Mouse (Mus musculus) fibroblast of lung, adult 2 months (primary cell): ENCODE data around the gene Mansc1.
A peak's percentile ranks its signal among the peaks of the same experiment; 100 is the strongest.

Source experiments
- DNase-seq: peaks from one replicate; pipeline ENCODE4 v3.0.0-alpha.2; 2011; ENCODE audit warnings: low read depth

Gene Mansc1

GRCm38 (mm10) chr6:134639210-134639609 is 6.9 kb upstream of the Mansc1 start, which contains the start of gene Borcs5:
TSS of gene Borcs5 (plus strand) at chr6:134639510.
- DNase-seq, result no peak

GRCm38 (mm10) chr6:134636476-134636875 is 4.2 kb upstream of the Mansc1 start:
- no peak for DNase-seq

- no peak for DNase-seq
Measured at GRCm38 (mm10) chr6:134633553-134633952, 1.3 kb upstream of the Mansc1 start.

GRCm38 (mm10) chr6:134632756-134633155 is 468 bp upstream of the Mansc1 start:
- no peak for DNase-seq

GRCm38 (mm10) chr6:134630447-134630846 is 1.8 kb downstream of the Mansc1 start:
- no peak for DNase-seq

- DNase-seq, result no peak
Measured at GRCm38 (mm10) chr6:134626564-134626963, 5.7 kb downstream of the Mansc1 start.

GRCm38 (mm10) chr6:134625431-134625830 is 6.9 kb downstream of the Mansc1 start:
- no peak for DNase-seq

- DNase-seq, result no peak
Measured at GRCm38 (mm10) chr6:134621552-134621949, 10.7 kb downstream of the Mansc1 start.

GRCm38 (mm10) chr6:134620846-134621551 is 11.3 kb downstream of the Mansc1 start:
- no peak for DNase-seq

GRCm38 (mm10) chr6:134620129-134620528 is 12.2 kb downstream of the Mansc1 start:
- DNase-seq, result no peak

- no peak for DNase-seq
Measured at GRCm38 (mm10) chr6:134617589-134617988, 14.7 kb downstream of the Mansc1 start.

GRCm38 (mm10) chr6:134614723-134615648 is 17.3 kb downstream of the Mansc1 start:
- DNase-seq, result peak; percentile 66

- no peak for DNase-seq
Measured at GRCm38 (mm10) chr6:134614322-134614721, 18.0 kb downstream of the Mansc1 start.

- DNase-seq, result no peak
Measured at GRCm38 (mm10) chr6:134611896-134612295, 20.4 kb downstream of the Mansc1 start.

GRCm38 (mm10) chr6:134610380-134610779 is 21.9 kb downstream of the Mansc1 start:
- no peak for DNase-seq

GRCm38 (mm10) chr6:134606949-134607746 is 25.1 kb downstream of the Mansc1 start:
- DNase-seq, result peak; percentile 67

GRCm38 (mm10) chr6:134606540-134606939 is 25.7 kb downstream of the Mansc1 start:
- DNase-seq, result no peak

GRCm38 (mm10) chr6:134605196-134605595 is 27.1 kb downstream of the Mansc1 start:
- no peak for DNase-seq

GRCm38 (mm10) chr6:134602371-134603003 is 29.8 kb downstream of the Mansc1 start:
- DNase-seq, result peak; percentile 90

GRCm38 (mm10) chr6:134601766-134602165 is 30.5 kb downstream of the Mansc1 start:
- peak; percentile 69 for DNase-seq

- DNase-seq, result no peak
Measured at GRCm38 (mm10) chr6:134601130-134601529, 31.2 kb downstream of the Mansc1 start.

GRCm38 (mm10) chr6:134599239-134599638 is 33.0 kb downstream of the Mansc1 start:
- DNase-seq, result no peak
